Mouse (Mus musculus) forebrain, embryonic 10.5 days (tissue): Measurements from ENCODE around the gene Mamstr. TPM values are rescaled to one million over a fixed set of nuclear protein-coding genes. Genes with fewer than 3 reads are reported as not detected.
"Not testable (repeated sequence)": the region's sequence is repeated elsewhere in the genome, so short reads cannot be mapped to it uniquely, and the experiment has no call there.

Experiments
- DNase-seq: peaks from one replicate; pipeline ENCODE4 v3.0.0-alpha.2; 2017; ENCODE audit warnings: low spot score; ENCODE audit errors: extremely low spot score
- H3K27ac ChIP-seq: fragments of 300-500 bp; sonication (generic); 2 replicates; pipeline ENCODE4 v1.5.1; 2016; ENCODE audit warnings: mild to moderate bottlenecking
- H3K27me3 ChIP-seq: fragments of 300-500 bp; sonication (generic); 2 replicates; pipeline ENCODE4 v1.6.1; 2016; ENCODE audit warnings: mild to moderate bottlenecking; ENCODE audit not compliant: poor library complexity, severe bottlenecking
- H3K36me3 ChIP-seq: fragments of 300-500 bp; sonication (generic); replicated peaks from 2 replicates; pipeline ENCODE4 v1.6.1; 2016; ENCODE audit warnings: mild to moderate bottlenecking, moderate library complexity
- H3K4me1 ChIP-seq: fragments of 300-500 bp; sonication (generic); 2 replicates; pipeline ENCODE4 v1.6.1; 2016
- H3K4me3 ChIP-seq: fragments of 300-500 bp; sonication (generic); 2 replicates; pipeline ENCODE4 v1.5.1; 2016; ENCODE audit warnings: mild to moderate bottlenecking, moderate library complexity
- H3K9me3 ChIP-seq: fragments of 300-500 bp; sonication (generic); 2 replicates; pipeline ENCODE4 v1.6.1; 2016; ENCODE audit warnings: mild to moderate bottlenecking, moderate library complexity
- whole genome bisulfite sequencing: fragments of 180-500 bp; shearing (Covaris S2); methylation state at CpG from one replicate; pipeline ENCODE4 v1.1.7; 2016; 5-methylcytosine and 5-hydroxymethylcytosine counted together
- polyA plus RNA-seq: library from polyadenylated mRNA; unstranded; fragments of >200 nt; fragmentation: Nextera tagmentation; extraction: Ambion mirVana; gene quantifications from 2 replicates; pipeline ENCODE4 v1.2.1, GENCODE M21; 2016

The Mamstr gene
- polyA plus RNA-seq, 1 experiment from 2014 or later: 1.7 TPM

DNA sequence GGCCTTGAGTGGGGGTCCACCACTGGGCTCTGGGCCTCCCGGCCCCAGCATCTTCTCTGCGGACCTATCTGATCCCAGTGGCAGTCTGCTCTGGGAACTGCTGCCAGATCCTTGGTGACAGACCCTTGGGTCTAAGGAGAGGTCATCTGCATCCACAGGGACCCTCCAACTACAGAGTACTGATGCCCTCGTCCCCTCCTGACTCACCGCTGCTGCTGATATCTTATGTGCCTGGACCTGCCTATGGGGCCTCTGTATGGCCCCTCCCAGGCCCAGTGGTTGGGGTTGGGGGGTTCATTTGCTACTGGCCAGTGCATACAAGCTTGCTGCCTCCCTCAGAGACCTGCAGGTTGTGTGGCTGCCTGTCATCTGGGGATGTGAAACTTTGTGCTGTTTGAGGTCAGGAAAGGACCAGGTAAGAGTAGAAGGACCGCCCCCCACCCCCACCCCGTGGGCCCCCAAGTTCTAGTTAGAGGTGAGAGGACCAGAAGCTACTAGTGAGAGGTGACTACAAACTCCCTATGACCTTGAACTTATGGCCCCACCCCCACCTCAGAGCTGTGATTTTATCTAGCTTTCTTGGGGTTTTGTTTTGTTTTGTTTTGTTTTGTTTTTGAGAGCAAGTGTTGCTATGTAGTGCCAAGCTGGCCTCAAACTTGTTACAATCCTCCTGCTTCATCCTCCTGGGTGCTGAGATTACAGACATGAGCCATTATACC is 5.3 kb downstream of the Mamstr start:
- H3K27me3 ChIP-seq: peaks cover 15% of the 10 kb centered on the region
- WGBS: 63% methylated on average over 6 of the region's 6 CpGs
- H3K36me3 ChIP-seq: no peaks in the 10 kb centered on the region
- DNase-seq: no peak
- peaks cover 40% of the 10 kb centered on the region for H3K4me1 ChIP-seq
- H3K4me3 ChIP-seq: peak overlapping the region; percentile 59
- H3K27ac ChIP-seq: peak overlapping the region; percentile 96
- no peaks in the 10 kb centered on the region for H3K9me3 ChIP-seq

DNA sequence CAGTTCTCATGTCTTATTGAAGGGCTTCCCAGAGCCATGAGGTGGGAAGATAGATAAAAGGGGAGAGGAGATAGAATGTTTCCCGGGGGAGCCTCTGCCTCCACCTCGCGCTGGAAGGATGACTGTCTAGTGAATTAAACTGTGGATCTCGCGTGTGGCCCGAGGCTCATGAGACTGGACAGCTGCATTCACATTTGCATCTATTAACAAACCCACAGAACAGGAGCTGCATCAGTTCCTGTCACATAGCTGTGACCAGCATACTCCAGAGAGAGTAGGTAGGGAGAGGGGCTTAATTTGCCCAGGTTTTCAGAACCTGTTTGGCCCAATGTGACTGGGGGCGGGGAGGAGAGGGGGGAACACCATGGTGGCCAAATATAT is 5.8 kb downstream of the Mamstr start:
- Histone ChIP-seq H3K4me3 (no peak overlapping the region), H3K27ac (no peak overlapping the region), H3K9me3 (no peaks in the 10 kb centered on the region), H3K36me3 (no peaks in the 10 kb centered on the region), H3K27me3 (peaks cover 9% of the 10 kb centered on the region), H3K4me1 (peaks cover 36% of the 10 kb centered on the region)
- DNase-seq: no peak
- WGBS: 89% methylated on average over 7 of the region's 7 CpGs

DNA sequence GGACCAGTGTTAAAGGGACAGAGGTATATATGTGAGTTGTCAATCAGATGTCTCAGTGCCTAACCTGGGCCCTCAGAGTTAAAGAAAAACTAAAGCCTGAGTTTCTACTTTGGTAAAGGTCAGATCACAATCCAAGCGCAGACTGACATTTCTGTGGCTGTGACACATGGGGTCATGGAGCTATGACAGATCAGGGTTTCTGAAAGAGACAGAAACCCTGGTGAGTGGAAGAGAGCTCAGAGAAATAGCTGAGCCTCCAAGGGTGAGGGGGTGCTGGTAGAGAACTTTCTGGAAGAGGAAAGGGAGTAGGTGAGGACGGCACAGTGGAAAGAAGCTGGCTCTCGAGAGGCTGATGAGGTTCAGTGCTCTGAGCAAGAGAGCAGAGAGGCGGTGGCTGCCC is 6.9 kb downstream of the Mamstr start:
- 79% methylated on average over 4 of the region's 4 CpGs for WGBS

DNA sequence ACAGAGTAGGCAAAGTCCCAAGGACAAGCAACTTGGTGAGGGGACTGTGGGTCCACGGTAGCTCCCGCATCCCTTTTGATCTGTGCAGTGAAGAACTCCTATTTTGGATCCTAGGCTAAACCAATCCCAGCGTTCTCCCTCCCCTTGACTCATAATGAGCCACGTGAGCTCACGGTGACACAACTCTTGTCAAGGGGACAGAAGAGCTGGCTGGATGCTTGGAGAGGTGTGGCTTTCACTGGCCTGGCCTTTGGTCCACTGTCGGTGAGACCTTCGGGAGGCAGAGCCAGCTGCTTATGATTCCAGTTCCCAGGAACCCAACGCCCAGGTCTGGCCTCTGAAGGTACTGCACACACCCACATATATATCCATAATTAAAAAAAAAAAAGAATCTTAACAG is 9.6 kb downstream of the Mamstr start:
- Histone ChIP-seq H3K36me3 (no peaks in the 10 kb centered on the region), H3K27ac (no peak overlapping the region), H3K9me3 (no peaks in the 10 kb centered on the region), H3K4me1 (peaks cover 10% of the 10 kb centered on the region), H3K4me3 (no peak overlapping the region), H3K27me3 (no peaks in the 10 kb centered on the region)
- no peak for DNase-seq
- 86% methylated on average over 8 of the region's 8 CpGs for WGBS

More for the DNA sequence above, 6.9 kb downstream of the Mamstr start:
- H3K4me3 ChIP-seq: no peak overlapping the region
- no peak overlapping the region for H3K27ac ChIP-seq
- H3K36me3 ChIP-seq: no peaks in the 10 kb centered on the region
- no peaks in the 10 kb centered on the region for H3K9me3 ChIP-seq
- no peak for DNase-seq
- peaks cover 30% of the 10 kb centered on the region for H3K4me1 ChIP-seq
- H3K27me3 ChIP-seq: 0 out of 2 replicates have a peak, but pooled peaks cover under 1% of the 10 kb centered on the region

DNA sequence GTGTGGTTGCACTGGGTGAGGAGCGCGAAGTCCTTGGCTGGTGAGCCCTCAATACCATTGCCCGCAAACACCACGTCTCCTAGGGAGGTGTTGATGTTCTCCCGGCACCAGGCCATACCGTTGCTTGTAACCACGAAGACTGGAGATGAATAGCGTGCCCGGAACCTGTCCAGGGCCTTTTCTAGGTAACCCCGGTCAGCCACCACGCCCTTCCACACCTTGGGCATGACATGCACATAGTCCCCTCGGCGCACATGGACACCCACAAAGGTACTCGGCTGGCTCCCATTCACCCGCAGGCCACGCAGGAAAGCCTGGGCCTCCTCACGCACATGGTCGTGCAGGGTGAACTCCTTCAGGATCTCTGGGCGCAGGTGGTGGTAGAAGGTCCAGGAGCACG is 10.7 kb downstream of the Mamstr start:
- DNase-seq, H3K4me1 ChIP-seq, H3K27ac ChIP-seq, H3K27me3 ChIP-seq, H3K36me3 ChIP-seq, H3K9me3 ChIP-seq, H3K4me3 ChIP-seq: not testable (repeated sequence)
- 96% methylated on average over 20 of the region's 20 CpGs for WGBS

DNA sequence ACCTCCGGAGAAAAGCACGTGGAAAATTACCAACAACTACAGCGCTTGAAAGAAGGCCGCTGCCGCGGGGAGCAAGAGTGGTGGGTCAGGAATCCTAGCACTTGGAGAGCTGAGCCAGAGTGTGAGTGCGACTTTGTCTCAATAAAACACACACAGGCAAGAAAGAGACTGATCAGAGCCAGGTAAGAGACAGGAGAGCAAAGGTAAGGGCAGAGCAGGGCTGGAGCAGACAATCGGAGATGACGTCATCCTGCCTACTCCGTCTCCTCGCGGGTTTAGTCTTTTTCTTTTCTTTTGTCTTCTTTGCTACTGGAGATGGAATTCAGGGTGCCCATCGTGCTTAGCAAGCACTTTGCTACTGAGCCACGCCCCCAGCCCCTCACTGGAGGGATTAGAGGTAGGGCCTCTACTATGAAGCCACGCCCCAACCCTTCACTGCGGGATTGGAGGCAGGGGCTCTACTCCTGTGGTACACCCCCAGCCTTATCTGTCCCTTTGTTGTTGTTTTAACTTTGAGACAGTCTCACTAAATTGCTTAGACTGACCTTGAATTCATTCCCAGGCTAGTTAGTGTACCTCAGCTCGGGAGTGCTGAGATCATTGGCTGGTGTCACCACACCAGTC is 14.8 kb downstream of the Mamstr start:
- H3K27ac ChIP-seq: peak overlapping the region; percentile 63
- peaks cover 10% of the 10 kb centered on the region for H3K9me3 ChIP-seq
- WGBS: 28% methylated on average over 17 of the region's 17 CpGs
- H3K4me1 ChIP-seq: peaks cover 20% of the 10 kb centered on the region
- H3K36me3 ChIP-seq: no peaks in the 10 kb centered on the region
- H3K27me3 ChIP-seq: no peaks in the 10 kb centered on the region
- H3K4me3 ChIP-seq: peak overlapping the region; percentile 28
- DNase-seq: no peak

DNA sequence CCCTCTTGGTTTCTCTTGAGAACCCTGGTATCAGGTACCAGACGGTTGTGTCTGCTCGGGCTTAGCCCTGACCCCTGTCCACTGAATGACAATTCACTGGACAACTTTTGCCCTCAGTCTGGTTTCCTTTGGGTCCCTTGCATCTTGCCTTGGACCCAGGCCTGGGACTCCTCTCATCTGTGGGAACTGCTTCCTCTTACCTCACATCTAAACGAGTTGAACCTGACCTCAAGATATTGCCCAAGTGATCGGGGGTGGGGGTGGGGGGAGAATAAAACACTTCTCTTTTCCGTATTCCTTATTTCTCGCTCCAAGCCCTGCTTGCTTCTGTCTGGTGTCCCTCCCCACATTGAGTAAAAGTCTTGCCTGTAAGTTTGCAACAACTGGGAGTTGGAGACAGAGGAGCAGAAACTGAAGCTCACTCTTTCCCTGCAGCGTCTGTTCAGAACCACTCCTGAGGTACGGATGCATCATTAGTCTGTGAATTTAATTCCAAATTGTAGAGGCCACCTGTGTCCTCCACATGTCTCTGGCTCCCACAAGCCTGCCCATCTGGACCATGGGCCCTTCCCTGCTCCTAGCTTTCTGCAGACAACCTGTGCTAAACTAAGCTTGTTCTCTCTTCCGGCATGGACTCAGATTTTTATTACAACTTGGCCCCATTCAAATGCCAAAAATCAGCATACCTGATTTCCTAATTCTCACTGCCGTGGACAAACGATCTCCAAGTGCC is 21.1 kb downstream of the Mamstr start:
- DNase-seq: no peak
- H3K27me3 ChIP-seq: no peaks in the 10 kb centered on the region
- no peak overlapping the region for H3K27ac ChIP-seq
- 89% methylated on average over 11 of the region's 11 CpGs for WGBS
- H3K9me3 ChIP-seq: peaks cover 10% of the 10 kb centered on the region
- no peaks in the 10 kb centered on the region for H3K36me3 ChIP-seq
- H3K4me1 ChIP-seq: peaks cover 33% of the 10 kb centered on the region
- no peak overlapping the region for H3K4me3 ChIP-seq

DNA sequence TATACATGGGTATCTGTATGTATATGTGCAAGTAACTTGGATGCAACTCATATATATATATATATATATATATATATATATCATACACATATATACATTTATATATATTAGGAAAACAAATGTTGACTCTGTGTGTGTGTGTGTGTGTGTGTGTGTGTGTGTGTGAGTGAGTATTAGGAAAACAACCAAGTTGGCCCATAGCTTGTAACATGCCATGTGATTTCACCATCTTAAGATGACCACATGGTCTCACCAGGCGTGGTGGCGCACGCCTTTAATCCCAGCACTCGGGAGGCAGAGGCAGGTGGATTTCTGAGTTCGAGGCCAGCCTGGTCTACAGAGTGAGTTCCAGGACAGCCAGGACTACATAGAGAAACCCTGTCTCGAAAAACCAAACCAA is 21.9 kb downstream of the Mamstr start:
- not testable (repeated sequence) for DNase-seq, H3K36me3 ChIP-seq, H3K4me3 ChIP-seq, H3K27ac ChIP-seq, H3K27me3 ChIP-seq
- peaks cover 31% of the 10 kb centered on the region for H3K4me1 ChIP-seq
- WGBS: 94% methylated on average over 6 of the region's 6 CpGs
- H3K9me3 ChIP-seq: peaks cover 10% of the 10 kb centered on the region

DNA sequence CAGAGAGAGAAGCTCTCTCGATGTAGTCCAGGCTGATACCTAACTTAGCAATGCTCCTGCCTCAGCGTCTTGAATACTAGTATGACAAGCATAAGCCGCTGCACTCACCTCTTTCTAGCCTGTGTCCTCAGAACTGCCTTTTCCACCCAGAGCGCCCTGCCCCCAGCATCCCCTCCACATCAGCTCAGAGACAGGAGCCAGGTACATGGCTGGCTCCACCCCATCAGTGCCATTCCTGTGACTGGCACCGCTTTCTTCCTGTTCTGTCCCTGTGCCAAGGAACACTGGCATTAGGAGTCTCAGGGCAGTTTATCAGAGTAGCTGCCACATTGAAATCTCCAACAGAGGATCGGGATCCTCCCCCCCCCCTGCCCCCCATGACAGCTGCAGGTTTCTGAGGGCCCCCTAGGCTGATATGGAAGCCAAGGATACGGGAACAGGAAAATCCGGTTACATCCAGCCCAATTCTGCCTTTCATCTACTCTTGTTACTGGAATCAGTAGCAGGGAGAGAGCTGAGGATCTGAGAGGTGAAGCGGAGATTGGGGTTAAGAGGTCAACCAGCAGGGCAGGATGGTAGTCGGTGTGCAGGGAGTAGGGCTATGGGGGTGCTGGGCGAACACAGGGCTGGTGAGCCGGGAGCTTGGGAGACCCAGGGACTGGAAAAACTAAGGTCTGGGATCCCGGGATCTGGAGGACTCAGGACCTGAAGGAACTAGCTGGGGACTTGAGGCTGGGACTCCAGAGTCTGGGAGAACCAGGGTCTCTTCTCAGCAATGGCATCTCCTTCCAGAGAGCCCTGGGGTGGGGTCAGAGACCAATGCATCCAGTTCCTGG is 25.7 kb downstream of the Mamstr start:
- Histone ChIP-seq H3K9me3 (peaks cover 3% of the 10 kb centered on the region; the same call in 1 of the 2 replicates), H3K4me1 (peaks cover 31% of the 10 kb centered on the region), H3K27me3 (no peaks in the 10 kb centered on the region), H3K36me3 (no peaks in the 10 kb centered on the region), H3K27ac (no peak overlapping the region; the same call in 1 of the 2 replicates), H3K4me3 (no peak overlapping the region)
- no peak for DNase-seq
- WGBS: 62% methylated on average over 13 of the region's 13 CpGs

DNA sequence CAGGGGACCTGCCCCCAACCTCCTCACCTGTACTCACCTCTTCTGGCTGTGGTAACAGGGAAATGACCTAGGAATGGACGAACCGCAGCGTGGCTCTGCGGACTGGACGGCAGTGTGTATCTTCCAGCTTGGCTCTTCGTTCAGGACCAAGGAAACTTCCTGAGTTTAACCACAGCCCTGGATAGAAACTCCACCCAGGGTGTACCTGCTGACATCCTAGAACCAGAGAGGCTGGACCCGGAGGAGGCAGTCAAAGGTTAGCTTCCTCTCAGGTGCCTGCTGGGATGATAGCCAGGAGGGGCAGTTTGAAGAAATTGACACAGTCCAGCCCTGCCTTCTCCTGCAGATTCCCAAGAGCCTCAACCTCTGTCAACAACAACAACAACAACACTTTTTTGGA is 26.4 kb downstream of the Mamstr start, which contains the start of gene Fut2:
Gene Fut2 (minus strand): TSS at position 234 of the 400 bp plus-strand sequence.
- WGBS: 79% methylated on average over 7 of the region's 7 CpGs
- no peak within 1 kb of the TSS; the same call in 1 of the 2 replicates for H3K27ac ChIP-seq
- no peak within 1 kb of the TSS for H3K4me3 ChIP-seq
- H3K9me3 ChIP-seq: peaks cover 3% of the 10 kb centered on the region; the same call in 1 of the 2 replicates
- no peaks in the 10 kb centered on the region for H3K36me3 ChIP-seq
- peaks cover 31% of the 10 kb centered on the region for H3K4me1 ChIP-seq
- no peaks in the 10 kb centered on the region for H3K27me3 ChIP-seq
- no peak for DNase-seq

DNA sequence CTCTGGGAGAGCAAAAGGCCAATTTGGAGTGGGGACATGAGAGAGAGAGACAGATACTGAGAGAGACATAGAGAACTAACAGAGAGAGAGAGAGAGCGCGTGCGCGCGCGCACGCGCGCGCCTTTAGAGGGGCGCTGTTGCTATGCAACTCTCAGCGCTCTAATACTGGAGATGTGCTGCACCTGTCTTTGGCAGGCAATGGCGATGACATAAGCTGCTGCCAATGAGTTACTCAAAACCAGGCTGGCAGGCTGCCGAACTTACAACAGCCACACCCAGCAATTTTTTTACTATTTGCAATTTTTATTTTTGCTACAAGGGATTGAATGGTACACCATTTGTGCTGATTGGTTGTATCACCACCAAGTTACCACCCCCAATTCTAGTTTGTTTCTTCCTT is 28.0 kb downstream of the Mamstr start:
- 65% methylated on average over 14 of the region's 14 CpGs for WGBS
- H3K27ac ChIP-seq: no peak overlapping the region
- no peaks in the 10 kb centered on the region for H3K27me3 ChIP-seq
- peaks cover 31% of the 10 kb centered on the region for H3K4me1 ChIP-seq
- DNase-seq: no peak
- no peak overlapping the region for H3K4me3 ChIP-seq
- H3K36me3 ChIP-seq: no peaks in the 10 kb centered on the region
- peaks cover 3% of the 10 kb centered on the region; the same call in 1 of the 2 replicates for H3K9me3 ChIP-seq

DNA sequence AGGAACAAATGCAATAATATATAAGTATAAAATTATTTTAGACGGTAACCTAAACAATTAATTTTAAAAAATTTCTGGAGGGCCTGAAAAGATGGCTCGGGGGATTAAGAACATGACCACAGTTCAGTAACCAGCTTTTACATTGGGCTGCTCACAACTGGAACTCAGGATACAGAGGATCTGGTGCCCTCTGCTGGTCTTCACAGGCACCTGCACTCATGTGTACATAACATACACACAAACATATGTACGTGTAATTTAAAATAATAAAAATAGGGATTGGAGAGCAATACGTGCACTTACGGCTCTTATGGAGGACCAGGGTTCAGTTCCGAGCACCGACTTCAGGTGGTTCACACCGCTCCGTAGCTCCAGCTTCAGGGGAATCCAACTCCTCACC is 29.1 kb downstream of the Mamstr start:
- H3K27ac ChIP-seq: no peak overlapping the region
- H3K9me3 ChIP-seq: peaks cover 3% of the 10 kb centered on the region; the same call in 1 of the 2 replicates
- no peaks in the 10 kb centered on the region for H3K27me3 ChIP-seq
- no peaks in the 10 kb centered on the region for H3K36me3 ChIP-seq
- peaks cover 24% of the 10 kb centered on the region for H3K4me1 ChIP-seq
- H3K4me3 ChIP-seq: no peak overlapping the region
- no peak for DNase-seq
- WGBS: 94% methylated on average over 9 of the region's 9 CpGs
